In genomic region chr12:109508495-109509454, GRCm38 (mm10) we compare ENCODE assay signal across 11 mouse cellular contexts. TPM values are rescaled to one million over a fixed set of nuclear protein-coding genes. Genes with fewer than 3 reads are reported as not detected.
A peak's percentile ranks its signal among the peaks of the same experiment; 100 is the strongest.
DNase-seq lines count a peak whose midpoint lies in the region; ATAC-seq and TF ChIP-seq lines count a peak whose summit lies in the region.
"Had no signal": no experiment of that assay in that cellular context is flagged by ENCODE, and none has a peak within 500 bp of the region (broad histone marks: within the 10 kb centered on the region; RNA-seq: fewer than 3 reads in every experiment).

No protein-coding gene starts in this region.

- peak overlapping the region; percentile 45 for H3K27ac ChIP-seq in intestine, embryonic 14.5 days (ENCODE audit: low read depth)
- H3K27ac ChIP-seq in intestine, postnatal 0 days (ENCODE audit: low read depth, low read length), result no peak overlapping the region
- peak overlapping the region; percentile 68 for H3K27ac ChIP-seq in bone marrow, adult 2 months (ENCODE audit: control insufficient read depth, insufficient read depth, low read depth, low read length, poor library complexity)
- H3K27ac ChIP-seq in forebrain, embryonic 12.5 days, result peak overlapping the region; percentile 78
- no peak overlapping the region for H3K27ac ChIP-seq in limb, embryonic 14.5 days (replicated peaks; ENCODE audit: low read depth, low read length)
- H3K27ac ChIP-seq: heart, embryonic 15.5 days had no signal

- peaks cover 43% of the 10 kb centered on the region for H3K4me1 ChIP-seq in intestine, embryonic 14.5 days (replicated peaks; ENCODE audit: control insufficient read depth, insufficient read depth, low read length)
- H3K4me1 ChIP-seq in intestine, postnatal 0 days (replicated peaks; ENCODE audit: control insufficient read depth, insufficient read depth, low read length), result peaks cover 11% of the 10 kb centered on the region; the same call in 1 of the 2 replicates
- H3K4me1 ChIP-seq in bone marrow, adult 2 months (ENCODE audit: control insufficient read depth, insufficient read depth, low read length), result peaks cover 7% of the 10 kb centered on the region
- H3K4me1 ChIP-seq in forebrain, embryonic 12.5 days, result peaks cover 49% of the 10 kb centered on the region
- peaks cover 33% of the 10 kb centered on the region for H3K4me1 ChIP-seq in limb, embryonic 14.5 days (ENCODE audit: control insufficient read depth, insufficient read depth, low read length)

- H3K9me3 ChIP-seq in intestine, embryonic 14.5 days (ENCODE audit: control insufficient read depth, low read length), result no peaks in the 10 kb centered on the region
- no peaks in the 10 kb centered on the region for H3K9me3 ChIP-seq in intestine, postnatal 0 days (ENCODE audit: control insufficient read depth)
- no peaks in the 10 kb centered on the region for H3K9me3 ChIP-seq in forebrain, embryonic 12.5 days
- no peaks in the 10 kb centered on the region for H3K9me3 ChIP-seq in limb, embryonic 14.5 days (ENCODE audit: control insufficient read depth, low read length)
- H3K9me3 ChIP-seq: heart, embryonic 15.5 days had no signal

- H3K27me3 ChIP-seq in intestine, embryonic 14.5 days (replicated peaks; ENCODE audit: control insufficient read depth, insufficient read depth, low read length), result no peaks in the 10 kb centered on the region
- no peaks in the 10 kb centered on the region for H3K27me3 ChIP-seq in intestine, postnatal 0 days (replicated peaks; ENCODE audit: control insufficient read depth, insufficient read depth, low read length)
- H3K27me3 ChIP-seq in forebrain, embryonic 12.5 days, result peaks cover 58% of the 10 kb centered on the region
- no peaks in the 10 kb centered on the region for H3K27me3 ChIP-seq in limb, embryonic 14.5 days (ENCODE audit: control insufficient read depth, insufficient read depth, low read length)

- TF ChIP-seq POLR2A in bone marrow, adult 2 months (IDR thresholded peaks at IDR 0.05; ENCODE audit: borderline replicate concordance, control insufficient read depth, low read depth, low read length), result no peak
- TF ChIP-seq POLR2A in limb, embryonic 14.5 days (IDR thresholded peaks at IDR 0.05; ENCODE audit: borderline replicate concordance, extremely low read depth, insufficient read depth, insufficient read length), result no peak

- no peak for TF ChIP-seq CTCF in intestine, postnatal 0 days (IDR thresholded peaks at IDR 0.05; ENCODE audit: low read depth)
- no peak for TF ChIP-seq CTCF in bone marrow, adult 2 months (IDR thresholded peaks at IDR 0.05; ENCODE audit: control insufficient read depth, insufficient read depth, low read length)

- H3K4me2 ChIP-seq in intestine, embryonic 14.5 days (ENCODE audit: low read length), result no peak overlapping the region
- no peak overlapping the region for H3K4me2 ChIP-seq in intestine, postnatal 0 days (replicated peaks; ENCODE audit: low read depth)
- H3K4me2 ChIP-seq in forebrain, embryonic 12.5 days, result peak overlapping the region; percentile 23; the same call in 1 of the 2 replicates
- peak overlapping the region; percentile 19; the same call in 1 of the 2 replicates for H3K4me2 ChIP-seq in limb, embryonic 14.5 days (replicated peaks; ENCODE audit: low read depth, low read length, severe bottlenecking)
- H3K4me2 ChIP-seq: heart, embryonic 15.5 days had no signal

- WGBS in intestine, embryonic 14.5 days, result 26% methylated on average over 20 of the region's 20 CpGs
- WGBS in intestine, postnatal 0 days, result 51% methylated on average over 20 of the region's 20 CpGs
- WGBS in bone marrow, adult 2 months, result 28% methylated on average over 20 of the region's 20 CpGs
- WGBS in forebrain, embryonic 12.5 days, result 9% methylated on average over 20 of the region's 20 CpGs
- WGBS in limb, embryonic 14.5 days, result 16% methylated on average over 20 of the region's 20 CpGs

- no peak; the same call in 1 of the 2 replicates for ATAC-seq in intestine, embryonic 14.5 days (replicated peaks; ENCODE audit: low FRiP score, low TSS enrichment, low read depth)
- ATAC-seq in intestine, postnatal 0 days, result no peak
- ATAC-seq in forebrain, embryonic 12.5 days (ENCODE audit: low FRiP score), result peak; percentile 74
- ATAC-seq in limb, embryonic 14.5 days (ENCODE audit: low FRiP score, low read depth), result no peak

- DNase-seq in intestine, embryonic 14.5 days (ENCODE audit: low spot score), result peak; percentile 64
- DNase-seq in limb, embryonic 14.5 days (ENCODE audit: low spot score), result no peak
- no peak for DNase-seq in adrenal gland, adult (ENCODE audit: inconsistent age in 2 of 2, low spot score in 1 of 2)
- DNase-seq in adrenal gland, adult 2 months, result no peak
- DNase-seq in left cerebral cortex, adult 11 months (ENCODE audit: low spot score), result no peak
- DNase-seq: kidney, postnatal 10 days; thymus, postnatal 4 days had no signal

- no peaks in the 10 kb centered on the region for H3K36me3 ChIP-seq in intestine, embryonic 14.5 days (ENCODE audit: control insufficient read depth, insufficient read depth, low read length)
- no peaks in the 10 kb centered on the region for H3K36me3 ChIP-seq in intestine, postnatal 0 days (ENCODE audit: control insufficient read depth, insufficient read depth)
- no peaks in the 10 kb centered on the region for H3K36me3 ChIP-seq in forebrain, embryonic 12.5 days (replicated peaks)
- H3K36me3 ChIP-seq in limb, embryonic 14.5 days (ENCODE audit: control insufficient read depth, insufficient read depth, low read length), result no peaks in the 10 kb centered on the region
- H3K36me3 ChIP-seq: heart, embryonic 15.5 days had no signal

- no peak overlapping the region for H3K4me3 ChIP-seq in intestine, embryonic 14.5 days (ENCODE audit: low read depth, low read length)
- no peak overlapping the region for H3K4me3 ChIP-seq in intestine, postnatal 0 days (ENCODE audit: low read depth, low read length)
- no peak overlapping the region for H3K4me3 ChIP-seq in bone marrow, adult 2 months (replicated peaks; ENCODE audit: control insufficient read depth, low read depth, low read length)
- H3K4me3 ChIP-seq in forebrain, embryonic 12.5 days (replicated peaks), result no peak overlapping the region
- H3K4me3 ChIP-seq in limb, embryonic 14.5 days (replicated peaks; ENCODE audit: low read length), result no peak overlapping the region
- H3K4me3 ChIP-seq: heart, embryonic 15.5 days had no signal

- 0 out of 2 replicates have a peak overlapping the region, but pooled peaks have one; percentile 2 for H3K9ac ChIP-seq in intestine, embryonic 14.5 days (ENCODE audit: low read length)
- no peak overlapping the region for H3K9ac ChIP-seq in intestine, postnatal 0 days (ENCODE audit: low read depth, low read length)
- peak overlapping the region; percentile 25; the same call in 1 of the 2 replicates for H3K9ac ChIP-seq in forebrain, embryonic 12.5 days
- no peak overlapping the region for H3K9ac ChIP-seq in limb, embryonic 14.5 days (ENCODE audit: low read depth, low read length, severe bottlenecking)
- H3K9ac ChIP-seq: heart, embryonic 15.5 days had no signal

RNA-seq across cellular contexts. Expression of gene Dlk1, which starts 56.2 kb away (rescaled TPM):
- polyA plus RNA-seq in intestine, embryonic 14.5 days (2014; fragmentation: Nextera tagmentation; extraction: Ambion mirVana), result 398 and 437 TPM in 2 replicates
- 73.6 and 78.6 TPM in 2 replicates for polyA plus RNA-seq in intestine, postnatal 0 days (2015; fragmentation: Nextera tagmentation; extraction: Ambion mirVana)
- polyA plus RNA-seq in bone marrow, adult 2 months (2011; ENCODE audit: insufficient read depth, insufficient read length, low replicate concordance, missing spikeins), result 3.6 TPM in 1 of 2 replicates, not detected in the other
- polyA plus RNA-seq in forebrain, embryonic 12.5 days (2016; fragmentation: Nextera tagmentation; extraction: Ambion mirVana), result 143 and 148 TPM in 2 replicates
- 2,661 and 2,964 TPM in 2 replicates for polyA plus RNA-seq in limb, embryonic 14.5 days (2012; rRNA removed)
- 487 and 640 TPM in 2 replicates for polyA plus RNA-seq in limb, embryonic 14.5 days (2014; fragmentation: Nextera tagmentation; extraction: Ambion mirVana)
- 100 to 1,000 TPM; 623 to 917 TPM for total RNA-seq in adrenal gland, adult 2 months (2021)
- 1,239 and 1,424 TPM in 2 replicates for polyA plus RNA-seq in adrenal gland, adult 2 months (2012; rRNA removed)

Comparison
In these comparisons a context has a peak if more than half of its experiments do, and no peak if none do; other contexts are left out.
1. H3K27ac ChIP-seq: peak in intestine, embryonic 14.5 days (single experiment), bone marrow, adult 2 months (single experiment) and forebrain, embryonic 12.5 days (single experiment); none in intestine, postnatal 0 days (single experiment) and limb, embryonic 14.5 days (single experiment).
2. H3K9ac ChIP-seq: peak in intestine, embryonic 14.5 days (single experiment) and forebrain, embryonic 12.5 days (single experiment); none in intestine, postnatal 0 days (single experiment) and limb, embryonic 14.5 days (single experiment).
3. H3K4me2 ChIP-seq: peak in forebrain, embryonic 12.5 days (single experiment) and limb, embryonic 14.5 days (single experiment); none in intestine, embryonic 14.5 days (single experiment) and intestine, postnatal 0 days (single experiment).
4. RNA of gene Dlk1, which starts 56.2 kb away (polyA plus RNA-seq): 487 to 2,964 TPM in limb, embryonic 14.5 days, 1,239 to 1,424 TPM in adrenal gland, adult 2 months, 398 to 437 TPM in intestine, embryonic 14.5 days, 143 to 148 TPM in forebrain, embryonic 12.5 days and 73.6 to 78.6 TPM in intestine, postnatal 0 days; 3.6 TPM in bone marrow, adult 2 months; every median in the first group is over 10 times any median in the second.